Mouse (Mus musculus): ENCODE results near the gene Atrnl1. TPM values are rescaled to one million over a fixed set of nuclear protein-coding genes. Genes with fewer than 3 reads are reported as not detected.

Atrnl1 gene
- polyA plus RNA-seq, 1 experiment from 2014 or later: 8.9 TPM

GRCm38 (mm10) chr19:57727009-57727408 lies 116.2 kb downstream of the Atrnl1 start:
- H3K9ac ChIP-seq (replicated peaks; ENCODE audit: low read length): no peak overlapping the region
- H3K4me2 ChIP-seq (replicated peaks; ENCODE audit: low read depth, low read length): no peak overlapping the region
- 97% methylated on average over 4 of the region's 4 CpGs for WGBS
- no peak for ATAC-seq (ENCODE audit: low FRiP score, low TSS enrichment)
- peaks cover 2% of the 10 kb centered on the region; the same call in 1 of the 2 replicates for H3K36me3 ChIP-seq (ENCODE audit: insufficient read depth, low read length)
- H3K4me3 ChIP-seq (ENCODE audit: low read length): no peak overlapping the region
- no peaks in the 10 kb centered on the region for H3K9me3 ChIP-seq (ENCODE audit: low read length)
- no peaks in the 10 kb centered on the region for H3K4me1 ChIP-seq (ENCODE audit: insufficient read depth, low read length)
- no peaks in the 10 kb centered on the region for H3K27me3 ChIP-seq (ENCODE audit: insufficient read depth, low read length)
- H3K27ac ChIP-seq (ENCODE audit: low read length): no peak overlapping the region

GRCm38 (mm10) chr19:57737475-57737874 lies 126.6 kb downstream of the Atrnl1 start:
- H3K27ac ChIP-seq (ENCODE audit: low read length): no peak overlapping the region
- H3K4me1 ChIP-seq (ENCODE audit: insufficient read depth, low read length): no peaks in the 10 kb centered on the region
- no peak overlapping the region for H3K9ac ChIP-seq (replicated peaks; ENCODE audit: low read length)
- no peak for ATAC-seq (ENCODE audit: low FRiP score, low TSS enrichment)
- H3K4me2 ChIP-seq (replicated peaks; ENCODE audit: low read depth, low read length): no peak overlapping the region
- H3K9me3 ChIP-seq (ENCODE audit: low read length): no peaks in the 10 kb centered on the region
- H3K4me3 ChIP-seq (ENCODE audit: low read length): no peak overlapping the region
- peaks cover 11% of the 10 kb centered on the region; the same call in 1 of the 2 replicates for H3K36me3 ChIP-seq (ENCODE audit: insufficient read depth, low read length)
- 92% methylated on average over 3 of the region's 3 CpGs for WGBS
- H3K27me3 ChIP-seq (ENCODE audit: insufficient read depth, low read length): no peaks in the 10 kb centered on the region

DNA sequence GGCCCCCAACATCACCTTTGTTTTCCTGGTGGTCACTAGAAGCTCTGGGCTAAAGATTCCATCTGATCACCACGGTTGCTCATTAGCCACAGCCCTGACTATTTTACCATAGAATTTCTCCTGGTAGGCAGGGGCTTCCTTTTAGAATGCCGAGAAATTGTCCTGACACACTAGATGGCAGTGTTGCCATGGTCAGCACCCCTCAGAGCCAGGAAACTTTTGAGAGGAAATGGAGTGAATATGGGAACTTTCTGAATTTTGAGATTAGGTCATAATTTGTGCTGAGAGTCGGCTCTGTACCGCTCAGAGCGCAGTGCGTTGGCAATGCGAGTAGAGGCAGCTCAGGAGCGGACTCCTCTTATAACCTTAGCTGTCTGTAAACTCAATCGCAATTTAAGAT lies 134.7 kb downstream of the Atrnl1 start:
- Histone ChIP-seq H3K9me3 (ENCODE audit: low read length) (no peaks in the 10 kb centered on the region), H3K27me3 (ENCODE audit: insufficient read depth, low read length) (no peaks in the 10 kb centered on the region), H3K27ac (ENCODE audit: low read length) (no peak overlapping the region), H3K4me2 (replicated peaks; ENCODE audit: low read depth, low read length) (no peak overlapping the region), H3K4me3 (ENCODE audit: low read length) (no peak overlapping the region), H3K4me1 (ENCODE audit: insufficient read depth, low read length) (no peaks in the 10 kb centered on the region), H3K9ac (replicated peaks; ENCODE audit: low read length) (no peak overlapping the region), H3K36me3 (ENCODE audit: insufficient read depth, low read length) (no peaks in the 10 kb centered on the region)
- ATAC-seq (ENCODE audit: low FRiP score, low TSS enrichment): no peak
- 54% methylated on average over 9 of the region's 9 CpGs for WGBS

DNA sequence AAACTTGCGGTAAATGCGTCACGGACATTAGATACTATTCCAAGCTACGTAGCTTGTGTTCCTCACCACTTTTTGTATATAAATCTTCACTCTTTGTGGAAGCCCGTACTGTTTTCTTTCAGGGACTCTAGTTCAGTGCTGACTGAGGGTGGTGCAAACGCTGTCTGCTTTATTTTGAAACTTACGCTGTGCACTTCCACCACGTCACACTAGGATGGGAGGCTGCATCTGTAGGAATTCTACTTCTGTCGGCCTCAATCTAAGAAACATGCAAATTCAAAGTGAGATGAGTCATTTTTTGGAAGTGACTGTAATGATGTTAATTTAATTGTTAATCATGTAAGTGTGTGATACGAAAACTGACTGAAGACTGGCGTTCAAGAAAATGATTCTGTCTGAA lies 135.7 kb downstream of the Atrnl1 start:
- Histone ChIP-seq H3K27me3 (ENCODE audit: insufficient read depth, low read length) (no peaks in the 10 kb centered on the region), H3K36me3 (ENCODE audit: insufficient read depth, low read length) (no peaks in the 10 kb centered on the region), H3K9me3 (ENCODE audit: low read length) (no peaks in the 10 kb centered on the region), H3K9ac (replicated peaks; ENCODE audit: low read length) (no peak overlapping the region), H3K4me2 (replicated peaks; ENCODE audit: low read depth, low read length) (no peak overlapping the region), H3K4me3 (ENCODE audit: low read length) (no peak overlapping the region), H3K4me1 (ENCODE audit: insufficient read depth, low read length) (no peaks in the 10 kb centered on the region), H3K27ac (ENCODE audit: low read length) (no peak overlapping the region)
- 87% methylated on average over 11 of the region's 11 CpGs for WGBS
- no peak for ATAC-seq (ENCODE audit: low FRiP score, low TSS enrichment)

DNA sequence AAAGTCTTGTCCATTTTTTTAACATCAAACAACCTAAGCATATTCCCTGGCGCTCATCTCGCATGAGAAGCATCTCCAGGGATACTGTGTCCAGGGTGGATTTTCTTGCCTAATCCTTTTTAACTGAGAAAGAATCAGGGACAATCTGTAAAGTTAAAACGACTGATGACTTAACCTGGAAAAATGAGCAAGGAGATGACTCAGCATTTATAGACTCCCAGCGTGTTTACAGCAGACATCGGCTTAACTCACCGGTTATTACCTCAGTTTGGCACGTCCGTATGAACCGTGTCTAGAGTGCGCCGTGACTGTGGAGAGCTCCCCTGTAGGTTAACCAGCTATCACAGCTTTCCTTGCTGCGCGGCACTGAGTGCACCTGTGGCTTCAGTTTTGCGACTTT lies 141.4 kb downstream of the Atrnl1 start:
- WGBS: 93% methylated on average over 14 of the region's 14 CpGs
- H3K4me2 ChIP-seq (replicated peaks; ENCODE audit: low read depth, low read length): no peak overlapping the region
- H3K27me3 ChIP-seq (ENCODE audit: insufficient read depth, low read length): no peaks in the 10 kb centered on the region
- no peak overlapping the region for H3K9ac ChIP-seq (replicated peaks; ENCODE audit: low read length)
- H3K4me1 ChIP-seq (ENCODE audit: insufficient read depth, low read length): no peaks in the 10 kb centered on the region
- H3K27ac ChIP-seq (ENCODE audit: low read length): no peak overlapping the region
- no peak for ATAC-seq (ENCODE audit: low FRiP score, low TSS enrichment)
- no peak overlapping the region for H3K4me3 ChIP-seq (ENCODE audit: low read length)
- no peaks in the 10 kb centered on the region for H3K9me3 ChIP-seq (ENCODE audit: low read length)
- peaks cover 5% of the 10 kb centered on the region; the same call in 1 of the 2 replicates for H3K36me3 ChIP-seq (ENCODE audit: insufficient read depth, low read length)

DNA sequence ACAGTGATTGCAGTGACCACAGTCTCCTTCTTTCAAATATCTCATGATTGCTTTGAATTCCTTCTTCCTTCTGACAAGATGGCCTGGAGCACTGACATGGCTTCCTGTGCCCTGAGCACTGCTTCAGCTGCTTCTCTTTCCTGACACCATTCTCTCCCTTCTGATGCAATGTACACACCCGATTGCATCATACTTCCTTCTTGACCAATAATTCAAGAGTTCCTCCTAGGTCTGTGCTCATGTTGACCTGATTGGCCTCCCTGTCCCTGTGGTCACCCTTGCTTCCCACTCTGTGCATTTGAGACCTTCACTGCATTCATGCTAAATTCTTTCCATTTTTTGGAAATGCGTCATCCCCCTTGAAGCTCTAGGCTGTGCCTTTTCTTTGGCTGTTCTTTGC lies 151.7 kb downstream of the Atrnl1 start:
- H3K4me1 ChIP-seq (ENCODE audit: insufficient read depth, low read length): no peaks in the 10 kb centered on the region
- H3K9me3 ChIP-seq (ENCODE audit: low read length): no peaks in the 10 kb centered on the region
- ATAC-seq (ENCODE audit: low FRiP score, low TSS enrichment): no peak
- no peaks in the 10 kb centered on the region for H3K27me3 ChIP-seq (ENCODE audit: insufficient read depth, low read length)
- H3K4me3 ChIP-seq (ENCODE audit: low read length): no peak overlapping the region
- no peak overlapping the region for H3K27ac ChIP-seq (ENCODE audit: low read length)
- 0 out of 2 replicates have a peak, but pooled peaks cover 9% of the 10 kb centered on the region for H3K36me3 ChIP-seq (ENCODE audit: insufficient read depth, low read length)
- H3K4me2 ChIP-seq (replicated peaks; ENCODE audit: low read depth, low read length): no peak overlapping the region
- 86% methylated on average over 2 of the region's 2 CpGs for WGBS
- no peak overlapping the region for H3K9ac ChIP-seq (replicated peaks; ENCODE audit: low read length)

DNA sequence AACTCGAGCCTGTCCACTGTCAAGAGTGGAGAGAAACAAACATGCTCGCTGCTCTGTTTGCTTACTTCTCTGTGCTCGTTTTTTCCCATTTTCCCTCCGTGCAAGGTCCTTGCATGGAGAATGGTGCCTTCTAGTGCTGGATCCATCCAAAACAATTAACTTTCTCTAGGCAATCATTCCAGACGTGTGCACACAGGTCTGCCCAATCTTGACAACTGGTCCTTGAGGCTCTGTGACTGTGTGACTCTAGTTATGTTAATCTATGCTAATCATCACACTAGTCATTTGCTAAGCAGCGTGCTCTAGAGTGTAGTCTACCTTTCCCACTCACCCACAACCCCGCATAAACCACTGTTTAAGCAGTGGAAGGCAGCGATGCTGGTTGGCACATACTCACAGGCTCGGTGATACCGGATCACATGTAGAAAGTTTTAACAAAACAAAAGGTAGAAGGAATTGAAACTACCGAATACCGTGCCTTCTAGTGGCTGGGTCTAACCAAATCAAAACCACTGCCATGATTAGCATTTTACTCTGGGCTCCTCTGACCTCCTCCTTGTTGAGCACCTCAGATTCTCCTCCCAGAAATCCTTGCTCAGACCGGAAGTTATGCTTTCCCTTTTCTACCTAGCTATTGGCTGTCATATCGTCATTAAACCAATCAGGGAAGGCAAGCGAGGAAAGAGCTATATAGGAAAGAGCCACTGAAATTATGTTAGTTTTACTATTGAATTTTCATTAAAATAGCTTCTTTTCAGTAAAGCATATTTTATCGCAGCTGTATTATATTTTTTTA lies 153.9 kb downstream of the Atrnl1 start:
- 85% methylated on average over 16 of the region's 16 CpGs for WGBS
- no peaks in the 10 kb centered on the region for H3K9me3 ChIP-seq (ENCODE audit: low read length)
- H3K36me3 ChIP-seq (ENCODE audit: insufficient read depth, low read length): peaks cover 9% of the 10 kb centered on the region; the same call in 1 of the 2 replicates
- no peak for ATAC-seq (ENCODE audit: low FRiP score, low TSS enrichment)
- no peak overlapping the region for H3K27ac ChIP-seq (ENCODE audit: low read length)
- H3K27me3 ChIP-seq (ENCODE audit: insufficient read depth, low read length): no peaks in the 10 kb centered on the region
- no peaks in the 10 kb centered on the region for H3K4me1 ChIP-seq (ENCODE audit: insufficient read depth, low read length)
- no peak overlapping the region for H3K4me3 ChIP-seq (ENCODE audit: low read length)
- no peak overlapping the region for H3K4me2 ChIP-seq (replicated peaks; ENCODE audit: low read depth, low read length)
- H3K9ac ChIP-seq (replicated peaks; ENCODE audit: low read length): no peak overlapping the region

- no peaks in the 10 kb centered on the region for H3K9me3 ChIP-seq (ENCODE audit: low read length)
- H3K9ac ChIP-seq (replicated peaks; ENCODE audit: low read length): no peak overlapping the region
- no peaks in the 10 kb centered on the region for H3K27me3 ChIP-seq (ENCODE audit: insufficient read depth, low read length)
- WGBS: 79% methylated on average over 2 of the region's 2 CpGs
- no peak overlapping the region for H3K27ac ChIP-seq (ENCODE audit: low read length)
- ATAC-seq (ENCODE audit: low FRiP score, low TSS enrichment): no peak
- no peaks in the 10 kb centered on the region; the same call in 1 of the 2 replicates for H3K36me3 ChIP-seq (ENCODE audit: insufficient read depth, low read length)
- no peaks in the 10 kb centered on the region for H3K4me1 ChIP-seq (ENCODE audit: insufficient read depth, low read length)
- no peak overlapping the region for H3K4me3 ChIP-seq (ENCODE audit: low read length)
- H3K4me2 ChIP-seq (replicated peaks; ENCODE audit: low read depth, low read length): no peak overlapping the region
Observed at GRCm38 (mm10) chr19:57767051-57767450, 156.2 kb downstream of the Atrnl1 start.

DNA sequence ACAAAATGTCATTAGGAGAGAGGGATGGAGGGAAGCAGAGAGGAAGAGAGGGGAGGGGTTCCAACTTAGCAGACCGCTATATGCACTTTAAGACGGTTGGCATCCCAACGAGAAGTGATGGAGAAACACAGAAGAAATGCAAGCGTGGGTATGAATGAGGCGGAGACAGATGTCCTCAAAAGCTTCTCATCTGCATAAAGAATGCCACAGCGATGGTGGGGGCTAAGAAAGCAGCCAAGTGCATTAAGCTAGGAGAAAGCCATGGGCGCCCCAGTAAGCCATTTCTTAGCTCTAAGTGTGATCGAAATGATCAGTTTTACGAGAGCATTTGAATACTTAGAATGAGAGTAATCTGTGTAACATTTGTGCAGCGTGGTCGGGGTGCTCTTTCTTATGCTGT lies 157.8 kb downstream of the Atrnl1 start:
- no peak overlapping the region for H3K27ac ChIP-seq (ENCODE audit: low read length)
- H3K36me3 ChIP-seq (ENCODE audit: insufficient read depth, low read length): no peaks in the 10 kb centered on the region; the same call in 1 of the 2 replicates
- ATAC-seq (ENCODE audit: low FRiP score, low TSS enrichment): no peak
- no peak overlapping the region for H3K9ac ChIP-seq (replicated peaks; ENCODE audit: low read length)
- H3K4me2 ChIP-seq (replicated peaks; ENCODE audit: low read depth, low read length): no peak overlapping the region
- no peaks in the 10 kb centered on the region for H3K4me1 ChIP-seq (ENCODE audit: insufficient read depth, low read length)
- 92% methylated on average over 11 of the region's 11 CpGs for WGBS
- no peaks in the 10 kb centered on the region for H3K27me3 ChIP-seq (ENCODE audit: insufficient read depth, low read length)
- H3K9me3 ChIP-seq (ENCODE audit: low read length): no peaks in the 10 kb centered on the region
- no peak overlapping the region for H3K4me3 ChIP-seq (ENCODE audit: low read length)

DNA sequence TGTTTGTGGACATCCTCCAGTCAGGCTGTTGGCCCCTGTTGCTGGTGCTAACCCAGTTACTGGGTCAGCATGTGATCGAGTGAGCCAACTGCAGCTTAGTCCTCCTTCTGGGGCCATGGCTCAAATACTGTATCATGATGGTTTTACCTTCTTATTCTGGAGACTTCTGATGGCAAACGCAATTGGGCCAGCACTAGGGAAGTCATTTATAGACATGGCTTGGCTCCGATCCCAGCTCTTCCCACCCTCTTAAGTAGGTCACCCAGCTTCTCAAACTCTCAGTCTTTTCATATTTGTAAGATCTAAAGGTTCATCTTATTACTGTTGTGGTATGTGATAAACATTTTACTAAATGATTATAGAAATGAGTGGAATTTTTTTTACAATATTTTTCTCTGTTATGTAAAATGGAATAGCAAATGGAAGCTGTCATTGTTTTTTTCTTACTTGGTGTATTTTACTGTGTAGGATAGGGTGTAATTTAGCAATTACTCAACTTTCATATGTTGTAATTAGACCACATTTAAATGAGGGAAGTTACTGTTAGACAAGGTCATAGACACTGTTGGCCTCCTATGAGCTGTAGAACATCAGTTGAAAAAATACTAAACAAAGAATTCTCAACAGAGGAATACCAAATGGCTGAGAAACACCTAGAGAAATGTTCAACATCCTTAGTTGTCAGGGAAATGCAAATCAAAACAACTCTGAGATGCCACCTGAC lies 171.7 kb downstream of the Atrnl1 start:
- no peak for ATAC-seq (ENCODE audit: low FRiP score, low TSS enrichment)
- no peak overlapping the region for H3K4me3 ChIP-seq (ENCODE audit: low read length)
- no peak overlapping the region for H3K9ac ChIP-seq (replicated peaks; ENCODE audit: low read length)
- no peaks in the 10 kb centered on the region for H3K4me1 ChIP-seq (ENCODE audit: insufficient read depth, low read length)
- H3K27ac ChIP-seq (ENCODE audit: low read length): no peak overlapping the region
- H3K27me3 ChIP-seq (ENCODE audit: insufficient read depth, low read length): no peaks in the 10 kb centered on the region
- no peak overlapping the region for H3K4me2 ChIP-seq (replicated peaks; ENCODE audit: low read depth, low read length)
- WGBS: 89% methylated on average over 3 of the region's 3 CpGs
- H3K36me3 ChIP-seq (ENCODE audit: insufficient read depth, low read length): peaks cover 4% of the 10 kb centered on the region; the same call in 1 of the 2 replicates
- H3K9me3 ChIP-seq (ENCODE audit: low read length): no peaks in the 10 kb centered on the region

All from kidney, embryonic 16.5 days (tissue).